Mouse (Mus musculus): ENCODE measurements at regions not wholly inside any gene's neighbourhood (a gene's known extent, or its start where the extent isn't known, plus 50 kb on each side); places are given as distances from the start of the nearest gene placed in this dataset.

DNA sequence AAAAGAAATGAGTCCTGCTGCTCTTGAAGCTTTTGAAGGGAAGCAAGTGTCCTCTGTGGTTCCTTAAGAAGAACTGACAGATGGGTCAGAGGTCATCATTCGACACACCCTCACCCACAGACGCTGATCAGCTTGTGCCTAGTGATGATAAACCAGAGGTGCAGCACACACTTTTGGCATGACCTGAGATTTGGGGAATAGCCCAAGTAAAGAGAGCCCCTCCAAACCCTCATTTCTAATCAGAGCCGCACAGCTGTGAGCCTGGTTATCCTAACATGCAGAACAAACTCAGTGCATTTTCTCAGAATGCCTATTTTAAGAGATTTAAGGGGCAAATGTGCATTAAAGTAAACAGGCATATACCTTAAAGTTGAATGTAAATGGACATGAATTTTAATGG is 821.7 kb downstream of the Kcnma1 start:
- TF ChIP-seq TCF12 (IDR thresholded peaks at IDR 0.05; ENCODE audit: insufficient read depth, poor library complexity, severe bottlenecking) (no peak), USF1 (IDR thresholded peaks at IDR 0.05; ENCODE audit: low read depth) (no peak), POLR2A (IDR thresholded peaks at IDR 0.05; ENCODE audit: insufficient read length, low read depth) (no peak), POLR2AphosphoS2 (IDR thresholded peaks at IDR 0.05; ENCODE audit: insufficient read length, low read depth) (no peak), MYOD1 (IDR thresholded peaks at IDR 0.05; ENCODE audit: control insufficient read depth in 1 of 3, insufficient read length in 2 of 3, low read depth in 2 of 3) (no peak), MAX (IDR thresholded peaks at IDR 0.05; ENCODE audit: low read depth) (no peak), MYOG (IDR thresholded peaks at IDR 0.05; ENCODE audit: control insufficient read depth in 1 of 3, insufficient read depth in 1 of 3, insufficient read length in 2 of 3, low read depth in 2 of 3) (no peak), E2F4 (IDR thresholded peaks at IDR 0.05; ENCODE audit: insufficient read depth) (no peak), CEBPB (IDR thresholded peaks at IDR 0.05; ENCODE audit: insufficient read depth, poor library complexity, severe bottlenecking) (no peak), TCF3 (IDR thresholded peaks at IDR 0.05; ENCODE audit: insufficient read length, low read depth) (no peak)
